26 mouse cellular contexts compared by ENCODE assay signal in genomic region chr2:74488443-74488842, GRCm38 (mm10).
A peak's percentile ranks its signal among the peaks of the same experiment; 100 is the strongest.
DNase-seq lines count a peak whose midpoint lies in the region; ATAC-seq lines count a peak whose summit lies in the region.
"Had no signal": no experiment of that assay in that cellular context is flagged by ENCODE, and none has a peak within 500 bp of the region (broad histone marks: within the 10 kb centered on the region; RNA-seq: fewer than 3 reads in every experiment).

No protein-coding gene starts in this region.

- H3K4me3 ChIP-seq in midbrain, embryonic 11.5 days (ENCODE audit: low read depth, low read length) = no peak overlapping the region
- no peak overlapping the region for H3K4me3 ChIP-seq in midbrain, embryonic 10.5 days
- no peak overlapping the region for H3K4me3 ChIP-seq in embryonic facial prominence, embryonic 15.5 days (replicated peaks)
- H3K4me3 ChIP-seq: heart, adult 2 months; layer of hippocampus, adult 2 months; limb, embryonic 12.5 days; midbrain, embryonic 12.5 days; stomach, embryonic 15.5 days had no signal

- H3K9ac ChIP-seq in midbrain, embryonic 11.5 days (ENCODE audit: low read length) = no peak overlapping the region
- H3K9ac ChIP-seq in embryonic facial prominence, embryonic 15.5 days = no peak overlapping the region
- H3K9ac ChIP-seq: limb, embryonic 12.5 days; liver, postnatal 0 days; midbrain, embryonic 12.5 days; stomach, embryonic 15.5 days had no signal

- no peak overlapping the region for H3K4me2 ChIP-seq in midbrain, embryonic 11.5 days
- no peak overlapping the region for H3K4me2 ChIP-seq in embryonic facial prominence, embryonic 15.5 days (replicated peaks)
- H3K4me2 ChIP-seq: limb, embryonic 12.5 days; liver, embryonic 11.5 days; midbrain, embryonic 12.5 days; stomach, embryonic 15.5 days had no signal

- no peaks in the 10 kb centered on the region for H3K36me3 ChIP-seq in midbrain, embryonic 11.5 days (ENCODE audit: control insufficient read depth, insufficient read depth, low read length)
- no peaks in the 10 kb centered on the region for H3K36me3 ChIP-seq in midbrain, embryonic 10.5 days
- H3K36me3 ChIP-seq in embryonic facial prominence, embryonic 15.5 days = no peaks in the 10 kb centered on the region
- H3K36me3 ChIP-seq: limb, embryonic 12.5 days; midbrain, embryonic 12.5 days; stomach, embryonic 15.5 days had no signal

- 55% methylated on average over 7 of the region's 7 CpGs for WGBS in midbrain, embryonic 11.5 days
- WGBS in midbrain, embryonic 10.5 days = 62% methylated on average over 7 of the region's 7 CpGs
- WGBS in embryonic facial prominence, embryonic 15.5 days = 65% methylated on average over 7 of the region's 7 CpGs

- no peaks in the 10 kb centered on the region for H3K9me3 ChIP-seq in midbrain, embryonic 11.5 days (ENCODE audit: control insufficient read depth, low read length)
- H3K9me3 ChIP-seq in midbrain, embryonic 10.5 days (replicated peaks) = no peaks in the 10 kb centered on the region
- no peaks in the 10 kb centered on the region for H3K9me3 ChIP-seq in embryonic facial prominence, embryonic 15.5 days (replicated peaks)
- H3K9me3 ChIP-seq: limb, embryonic 12.5 days; midbrain, embryonic 12.5 days; stomach, embryonic 15.5 days had no signal

- no peaks in the 10 kb centered on the region for H3K27me3 ChIP-seq in midbrain, embryonic 11.5 days (ENCODE audit: control insufficient read depth, insufficient read depth, low read length)
- no peaks in the 10 kb centered on the region for H3K27me3 ChIP-seq in midbrain, embryonic 10.5 days (ENCODE audit: low read depth, poor library complexity, severe bottlenecking)
- H3K27me3 ChIP-seq in embryonic facial prominence, embryonic 15.5 days = no peaks in the 10 kb centered on the region
- H3K27me3 ChIP-seq: limb, embryonic 12.5 days; midbrain, embryonic 12.5 days; stomach, embryonic 15.5 days had no signal

- DNase-seq in midbrain, embryonic 11.5 days (ENCODE audit: low spot score, missing footprints) = peak; percentile 85
- no peak for DNase-seq in midbrain, embryonic 10.5 days (ENCODE audit: low spot score)
- peak; percentile 26 for DNase-seq in brain, adult 2 months (ENCODE audit: low read depth, low spot score)
- peak; percentile 20 for DNase-seq in retina, embryonic 14.5 days (ENCODE audit: low spot score)
- no peak for DNase-seq in embryo, embryonic 10 days (ENCODE audit: low spot score)
- no peak for DNase-seq in layer of hippocampus, postnatal 25 days (ENCODE audit: extremely low spot score in 1 of 2, low spot score in 1 of 2)
- DNase-seq: adrenal gland, adult 8-10 months; cerebellum, adult 8-10 months; cerebellum, postnatal 36 days; gastrocnemius, postnatal 36 days; heart, adult 2 months; heart, postnatal 36 days; kidney, adult 9 months; kidney, postnatal 14 days; liver, postnatal 0 days; thymus, postnatal 25 days had no signal

- no peak for ATAC-seq in midbrain, embryonic 11.5 days (ENCODE audit: low FRiP score)
- ATAC-seq in embryonic facial prominence, embryonic 15.5 days (ENCODE audit: insufficient number of reproducible peaks, low FRiP score, low TSS enrichment, low read depth) = no peak
- ATAC-seq: activated CD4-positive, CD25-positive, alpha-beta regulatory T cell, adult 4 months; hindbrain, embryonic 16.5 days; intestine, embryonic 16.5 days; liver, postnatal 0 days; lung, postnatal 0 days had no signal

- no peak overlapping the region for H3K27ac ChIP-seq in midbrain, embryonic 11.5 days (ENCODE audit: low read depth, low read length)
- no peak overlapping the region for H3K27ac ChIP-seq in midbrain, embryonic 10.5 days (replicated peaks)
- peak overlapping the region; percentile 17; the same call in 1 of the 2 replicates for H3K27ac ChIP-seq in embryonic facial prominence, embryonic 15.5 days (replicated peaks)
- H3K27ac ChIP-seq: heart, adult 2 months; layer of hippocampus, adult 2 months; midbrain, embryonic 12.5 days; stomach, embryonic 15.5 days had no signal

- no peaks in the 10 kb centered on the region for H3K4me1 ChIP-seq in midbrain, embryonic 11.5 days (ENCODE audit: control insufficient read depth, insufficient read depth, low read length)
- H3K4me1 ChIP-seq in midbrain, embryonic 10.5 days = peaks cover 5% of the 10 kb centered on the region
- 0 out of 2 replicates have a peak, but pooled peaks cover 3% of the 10 kb centered on the region for H3K4me1 ChIP-seq in embryonic facial prominence, embryonic 15.5 days
- H3K4me1 ChIP-seq: stomach, embryonic 15.5 days had no signal

Comparison
In these comparisons a context has a peak if more than half of its experiments do, and no peak if none do; other contexts are left out.
1. DNase-seq: peak in midbrain, embryonic 11.5 days (single experiment), brain, adult 2 months (single experiment) and retina, embryonic 14.5 days (single experiment); none in midbrain, embryonic 10.5 days (single experiment), embryo, embryonic 10 days (single experiment) and layer of hippocampus, postnatal 25 days (0 of 2).